Mouse (Mus musculus): ENCODE measurements at regions not wholly inside any gene's neighbourhood (a gene's known extent, or its start where the extent isn't known, plus 50 kb on each side); places are given as distances from the start of the nearest gene placed in this dataset.
A peak's percentile ranks its signal among the peaks of the same experiment; 100 is the strongest.

DNA sequence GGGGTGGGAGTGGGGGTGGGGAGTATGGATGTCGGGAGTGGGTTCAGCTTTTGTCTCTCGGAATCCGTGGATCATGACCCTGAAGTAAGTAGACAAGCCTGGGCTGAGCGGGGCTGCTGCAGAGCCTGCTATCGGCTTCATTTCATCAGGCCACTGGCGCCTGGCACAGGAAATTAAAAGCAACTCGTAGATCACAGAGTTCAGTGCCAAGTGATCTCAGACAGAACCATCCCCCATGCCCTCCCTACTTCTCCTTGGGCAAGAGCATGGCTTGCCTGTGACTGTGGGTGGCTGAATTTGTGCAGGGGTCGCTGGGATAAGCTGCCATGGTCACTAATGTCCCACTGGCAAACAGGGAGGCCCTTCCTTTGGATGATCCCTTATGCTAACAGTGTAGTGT, 161.3 kb upstream of the Il12b start:
- DNase-seq, result no peak

- DNase-seq, result no peak
Measured at GRCm38 (mm10) chr11:44243184-44243583, 156.7 kb upstream of the Il12b start.

GRCm38 (mm10) chr11:44251821-44252220, 148.0 kb upstream of the Il12b start:
- DNase-seq, result no peak

DNA sequence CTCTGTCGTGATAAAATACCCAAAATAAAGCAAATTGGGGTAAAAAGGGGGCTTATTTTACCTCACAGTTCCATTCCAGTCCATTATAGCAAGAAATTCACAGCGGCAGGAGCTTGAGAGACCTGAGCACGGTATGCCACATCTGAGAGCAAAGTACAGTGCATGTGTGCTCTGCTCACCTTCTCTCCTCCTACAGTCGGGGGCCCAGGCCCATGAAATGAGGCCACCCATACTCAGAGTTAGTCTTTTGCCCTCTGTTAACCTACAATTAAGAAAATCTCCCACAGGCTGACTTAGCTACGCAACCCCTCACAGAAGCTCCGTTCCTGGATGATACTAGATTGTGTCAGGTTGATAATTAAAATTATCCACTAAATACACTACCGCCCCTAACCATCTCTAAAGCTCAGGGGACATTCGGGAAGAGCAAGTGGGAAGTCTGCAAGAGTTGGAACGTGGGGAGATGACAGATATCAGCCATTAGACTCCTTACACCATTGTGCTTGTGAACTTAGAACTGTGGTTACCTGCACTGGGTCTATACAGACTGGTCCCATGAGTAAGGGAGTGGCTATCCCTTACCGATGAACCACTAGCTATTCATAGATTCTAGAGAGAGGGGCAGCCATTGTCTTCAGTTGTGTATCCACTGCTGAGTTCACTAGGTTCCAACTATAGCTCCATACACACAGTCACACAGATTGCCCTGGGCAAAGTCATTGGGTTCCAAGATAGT, 139.3 kb upstream of the Il12b start:
- DNase-seq, result no peak

DNA sequence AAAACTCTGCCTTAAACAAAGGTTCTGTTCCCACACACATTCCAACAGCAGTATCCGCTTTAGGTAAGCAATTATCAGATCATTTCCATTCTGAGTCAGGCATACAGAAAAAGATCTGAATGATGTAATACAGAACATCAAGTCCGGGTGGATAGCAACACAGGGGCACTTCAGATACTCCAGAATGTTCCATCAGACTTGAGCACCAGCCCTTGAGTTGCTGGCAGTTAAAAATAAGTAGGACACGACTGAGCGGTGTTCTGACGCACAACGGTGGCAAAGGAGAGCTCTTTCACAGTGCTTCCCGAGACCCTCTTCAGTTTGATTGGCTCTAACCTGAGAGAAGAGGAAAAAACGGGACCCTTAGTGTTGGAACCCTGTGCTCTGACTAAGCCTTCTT, 138.2 kb upstream of the Il12b start:
- no peak for DNase-seq

DNA sequence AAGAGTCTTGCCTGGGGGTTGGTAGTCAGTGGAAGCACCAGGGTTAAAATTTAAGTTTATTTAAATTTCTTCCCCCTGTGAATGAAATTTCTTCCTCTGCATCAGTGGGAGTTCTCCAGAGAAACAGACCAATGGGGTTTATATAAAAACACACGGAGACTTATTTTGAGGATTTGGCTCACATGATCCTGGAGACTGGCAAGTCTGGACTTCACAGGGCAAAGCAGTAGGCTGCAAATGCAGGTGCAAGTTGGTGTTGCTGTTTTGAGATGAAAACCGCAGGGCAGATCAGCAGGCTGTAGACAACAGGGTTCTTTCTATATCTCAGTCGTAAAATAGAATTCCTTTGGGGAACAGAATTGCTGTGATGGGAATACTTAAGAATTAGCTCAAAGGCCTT, 137.3 kb upstream of the Il12b start:
- DNase-seq, result no peak

DNA sequence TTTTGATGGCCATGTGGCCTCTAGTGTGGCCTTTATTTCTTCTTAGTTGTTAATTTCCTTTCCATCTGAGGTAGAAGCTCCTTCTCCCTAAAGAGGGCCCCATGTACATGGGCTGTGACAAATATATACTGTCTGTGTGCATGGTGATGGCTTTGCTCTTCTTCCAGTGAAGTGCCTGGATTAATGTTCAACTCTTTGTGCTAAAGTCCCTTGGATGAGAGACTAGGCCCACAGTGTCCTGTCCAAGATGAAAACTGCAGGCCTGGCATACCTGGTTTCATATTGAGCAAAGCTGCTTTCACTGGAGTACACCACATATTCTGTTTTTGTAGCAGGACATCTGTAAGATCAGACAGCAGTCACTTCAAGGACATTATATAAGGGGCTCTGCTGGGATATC, 127.6 kb upstream of the Il12b start:
- no peak for DNase-seq

DNA sequence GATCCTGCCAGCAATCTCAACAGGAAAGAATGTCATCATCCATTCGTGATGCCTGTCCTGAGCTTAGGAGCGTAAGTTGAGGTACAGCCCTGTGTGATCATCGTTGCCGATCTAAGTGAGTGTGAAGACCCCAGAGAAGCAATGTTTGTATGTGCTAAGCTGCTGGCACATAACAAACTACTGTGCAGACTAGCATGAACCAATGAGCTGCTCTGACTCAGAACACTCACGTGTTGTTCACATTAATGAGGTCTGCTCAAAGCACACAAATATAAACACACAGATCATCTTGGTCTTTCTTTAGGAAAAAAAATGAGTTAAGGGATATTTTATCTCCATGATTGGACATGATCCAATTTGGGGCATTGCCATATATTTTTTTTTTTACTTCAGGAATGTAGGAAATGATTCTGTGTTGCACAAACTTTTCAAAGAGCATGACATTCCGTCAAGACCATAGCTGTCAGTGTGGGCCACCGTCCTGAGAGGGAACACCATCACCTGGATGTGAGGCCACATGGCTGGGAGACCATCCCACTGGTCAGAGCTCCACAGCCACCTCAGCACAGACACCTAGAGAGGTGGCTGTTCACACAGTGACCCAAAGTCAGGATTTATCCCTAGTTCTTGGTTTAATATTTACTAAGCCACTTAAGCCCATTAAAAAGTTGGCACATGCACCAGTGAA, 121.2 kb upstream of the Il12b start:
- DNase-seq, result no peak

- DNase-seq, result no peak
Measured at GRCm38 (mm10) chr11:44285961-44286360, 113.9 kb upstream of the Il12b start.

GRCm38 (mm10) chr11:44288825-44289224, 111.0 kb upstream of the Il12b start:
- DNase-seq, result peak; percentile 72

- DNase-seq, result no peak
Measured at GRCm38 (mm10) chr11:44303786-44304185, 96.1 kb upstream of the Il12b start.

DNA sequence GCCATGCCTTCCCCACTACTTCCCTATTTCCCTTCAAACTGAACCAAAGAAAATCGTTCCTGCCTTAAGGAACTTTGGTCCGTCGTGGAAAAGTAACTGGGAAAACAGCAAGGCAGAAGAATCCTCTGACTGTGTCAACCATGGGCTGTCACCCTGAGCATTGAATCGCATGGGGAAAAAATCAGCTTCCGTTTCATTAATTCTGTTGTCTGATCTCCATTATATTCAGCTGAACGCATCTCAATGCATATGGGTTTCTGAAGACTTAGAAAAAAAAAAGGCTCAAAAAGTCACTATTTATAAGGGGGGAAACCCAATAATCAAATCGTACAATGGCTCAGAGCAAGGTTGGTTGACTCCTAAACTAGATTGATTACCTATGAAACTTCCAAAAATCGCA, 83.8 kb upstream of the Il12b start:
- DNase-seq, result no peak

DNA sequence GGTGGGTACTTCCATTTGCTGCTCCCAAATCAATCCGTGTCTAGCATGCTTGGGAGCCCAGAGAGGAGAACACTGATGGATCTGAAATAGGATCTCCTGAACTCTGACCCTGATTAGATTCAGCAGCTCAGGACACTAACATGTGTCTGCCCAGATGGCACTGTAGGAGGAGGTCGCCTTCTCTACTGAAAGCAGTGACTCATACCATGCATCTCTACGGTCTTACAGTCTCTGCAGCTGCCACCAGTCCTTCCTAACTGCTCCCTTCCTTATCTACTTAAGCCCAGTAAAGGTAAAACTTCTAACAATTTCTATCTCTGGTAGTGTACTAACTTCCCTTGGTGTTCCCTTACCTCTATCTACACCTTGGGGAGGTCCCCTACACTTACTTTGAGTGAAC, 80.7 kb upstream of the Il12b start:
- no peak for DNase-seq

- DNase-seq, result no peak
Measured at GRCm38 (mm10) chr11:44323314-44323713, 76.5 kb upstream of the Il12b start.

DNA sequence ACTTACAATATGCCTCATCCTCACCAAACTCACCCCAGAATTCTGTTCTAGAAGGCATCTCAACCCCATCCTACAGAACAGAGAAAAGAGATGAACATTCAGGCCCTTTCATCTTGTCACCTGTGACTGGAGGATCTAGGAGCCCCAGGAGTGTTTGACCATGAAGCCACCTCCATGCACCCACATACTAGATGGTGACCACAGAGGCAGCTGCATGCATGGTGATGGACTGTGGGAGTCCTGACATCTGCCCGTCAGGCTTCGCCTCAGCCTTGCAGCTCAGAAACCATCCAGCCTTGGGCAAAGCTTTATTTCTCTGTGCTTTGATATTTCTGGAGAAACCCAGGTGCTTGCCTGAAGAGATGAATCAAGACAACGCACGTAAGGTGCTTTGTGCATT, 74.8 kb upstream of the Il12b start:
- no peak for DNase-seq

DNA sequence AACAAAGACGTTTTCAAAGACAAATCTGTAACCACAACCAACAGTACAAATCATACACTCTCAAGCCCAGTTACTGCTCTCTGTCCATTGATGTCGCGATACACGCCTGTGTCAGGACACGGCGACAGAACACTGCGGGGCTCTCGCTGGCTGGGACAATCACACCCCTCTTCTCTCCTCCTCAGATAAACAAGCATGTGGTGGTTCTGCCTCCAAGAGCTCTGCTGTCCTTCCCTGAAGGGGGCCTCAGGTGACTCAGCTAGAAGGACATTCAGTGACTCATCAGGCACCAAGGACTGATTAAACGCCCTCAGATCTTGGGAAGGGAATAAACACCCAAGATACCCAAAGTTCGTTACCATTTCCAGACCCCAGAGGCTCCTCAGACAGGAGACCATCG, 74.3 kb upstream of the Il12b start:
- no peak for DNase-seq

- no peak for DNase-seq
Measured at GRCm38 (mm10) chr11:44329503-44329902, 70.4 kb upstream of the Il12b start.

DNA sequence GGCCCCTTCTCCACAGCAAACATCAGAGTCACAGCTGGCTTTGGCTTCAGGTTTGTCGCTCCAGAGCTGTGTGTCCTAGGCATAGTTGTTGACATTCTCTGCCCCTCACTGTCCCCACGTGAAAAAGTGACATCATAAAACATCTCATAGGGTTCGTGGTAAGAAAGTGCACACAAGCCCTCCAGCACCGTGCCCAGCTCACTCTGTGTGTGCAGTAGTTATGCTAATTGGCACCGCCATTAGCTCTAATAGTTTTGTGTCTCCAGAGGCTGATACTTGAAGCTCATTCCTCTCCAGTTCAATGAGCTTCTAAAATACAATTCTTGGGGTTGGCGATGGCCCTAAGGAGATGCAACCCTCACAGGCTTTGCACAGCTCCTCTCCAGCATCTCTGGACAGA, 69.4 kb upstream of the Il12b start:
- DNase-seq, result no peak

DNA sequence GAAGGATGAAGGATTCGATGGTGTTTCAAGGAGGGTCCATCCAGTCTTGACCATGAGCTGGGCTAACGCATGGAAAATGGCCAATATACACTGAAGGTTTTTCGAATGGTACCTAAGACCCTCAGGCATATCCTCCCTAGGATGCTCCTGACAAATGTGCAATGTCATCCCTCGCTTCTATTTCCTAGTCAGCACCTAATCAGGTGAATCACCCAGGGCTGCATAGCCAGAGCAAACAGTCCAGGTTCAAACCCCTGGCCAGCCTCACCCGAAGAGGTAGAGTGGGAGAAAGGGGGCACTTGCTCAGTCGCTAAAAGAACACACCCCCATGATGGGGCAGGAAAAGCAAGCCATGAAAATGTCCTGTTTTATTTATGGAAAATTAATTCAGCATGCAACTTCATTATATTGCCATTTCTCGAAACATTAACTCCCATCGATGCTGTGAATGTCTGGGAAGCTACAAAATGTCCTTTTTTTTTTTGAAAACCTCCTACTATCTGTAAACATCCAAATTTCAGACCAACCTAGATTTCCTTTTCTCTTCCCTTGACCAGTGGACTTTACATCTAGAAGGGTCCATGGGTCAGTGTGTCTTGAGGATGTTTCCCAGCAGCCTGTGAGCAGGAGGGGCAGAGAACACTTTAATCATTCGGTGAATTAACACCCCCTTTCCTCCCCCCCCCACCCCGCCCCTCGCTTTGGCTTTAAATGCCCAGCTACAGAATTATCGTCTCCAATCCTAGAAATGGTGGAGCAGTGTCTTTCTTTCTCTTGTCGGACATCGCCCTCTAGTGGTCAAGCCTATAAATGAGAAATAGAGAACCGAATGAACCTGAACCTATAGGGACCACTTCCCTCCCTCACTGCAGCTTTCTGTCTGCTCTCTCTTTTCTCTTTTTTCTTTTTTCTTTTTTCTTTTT, 68.8 kb upstream of the Il12b start:
- peak; percentile 6 for DNase-seq

GRCm38 (mm10) chr11:44331774-44332129, 68.1 kb upstream of the Il12b start:
- DNase-seq, result no peak

DNA sequence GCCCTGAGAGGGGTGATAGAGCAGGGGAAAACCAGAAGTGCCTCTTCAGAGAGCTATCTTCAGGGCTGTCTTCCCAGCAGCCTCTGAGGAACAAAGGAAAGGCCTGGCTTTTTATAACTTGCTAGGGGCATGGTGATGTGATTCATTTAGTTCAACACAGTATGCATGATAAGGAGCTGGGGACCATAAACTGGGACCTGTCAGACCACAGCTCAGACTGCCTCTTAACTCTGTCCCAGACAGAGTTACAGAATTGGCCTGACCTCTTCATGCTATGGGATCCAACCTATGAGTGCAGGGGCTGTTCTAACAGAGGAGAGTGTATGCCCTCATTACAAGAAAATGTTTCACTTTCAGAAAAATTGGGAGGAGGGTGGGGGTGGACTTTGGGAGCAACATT, 59.3 kb upstream of the Il12b start:
- DNase-seq, result no peak

DNA sequence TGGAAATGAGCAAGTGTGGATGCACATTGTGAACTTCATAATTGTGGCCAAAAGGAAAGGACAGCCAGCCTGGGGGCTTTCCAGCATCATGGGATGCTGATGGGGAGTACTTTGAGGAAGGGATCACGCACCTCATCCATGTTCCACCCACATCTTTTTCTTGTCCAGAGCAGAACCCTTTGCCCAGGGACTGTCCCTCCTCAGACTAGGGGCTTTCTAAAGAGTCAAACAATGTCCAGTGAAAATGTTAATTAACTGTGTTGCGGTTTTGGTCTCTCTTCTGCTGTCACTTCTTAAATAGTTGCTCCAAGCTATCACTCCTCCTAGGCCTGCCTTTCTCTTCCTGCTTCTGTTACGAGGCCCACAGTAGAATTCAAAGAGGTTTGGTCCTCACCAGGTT, 51.6 kb upstream of the Il12b start:
- no peak for DNase-seq

DNA sequence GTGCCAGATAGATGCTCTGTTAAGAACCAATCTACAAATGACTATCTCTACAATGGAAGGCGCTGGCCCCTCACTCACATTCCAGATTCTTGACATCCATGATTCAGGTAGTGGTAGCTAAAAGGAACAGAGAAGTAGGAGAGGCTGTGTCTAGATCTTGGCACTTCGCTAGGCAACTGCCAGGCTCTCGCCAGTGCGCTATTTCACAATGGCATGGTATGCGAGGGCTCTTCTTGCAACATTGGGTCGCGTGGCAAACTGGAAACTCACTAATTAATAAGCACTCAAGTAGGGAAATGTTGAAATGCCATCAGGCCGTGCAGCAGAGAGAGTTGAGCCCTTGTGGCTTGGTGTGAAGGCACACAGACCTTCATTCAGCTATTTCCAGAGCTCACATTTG, 50.3 kb upstream of the Il12b start:
- DNase-seq, result no peak
